Mouse (Mus musculus) granulocyte monocyte progenitor cell, adult 5-6 weeks (primary cell): ENCODE results near the gene Gm12886. TPM values are rescaled to one million over a fixed set of nuclear protein-coding genes. Genes with fewer than 3 reads are reported as not detected.

Experiments used
- ATAC-seq: replicated peaks from 2 replicates; pipeline ENCODE4 v1.8.0; 2016; ENCODE audit warnings: mild to moderate bottlenecking, moderate TSS enrichment, inconsistent platforms; ENCODE audit not compliant: poor library complexity, severe bottlenecking
- total RNA-seq, 2 experiments: library from RNA; stranded (forward) in 1 of 2; stranded (reverse) in 1 of 2; fragments of 200-712, 200-1000 nt in 1 of 2; fragments of >200 nt in 1 of 2; fragmentation: Nextera tagmentation in 1 of 2; gene quantifications; 2 replicates each; pipeline ENCODE4 v1.2.3; 2014 to 2017

Gene Gm12886
- total RNA-seq (2014; fragmentation: Nextera tagmentation) (not detected in 2 replicates), total RNA-seq (2017) (not detected in 2 replicates)

GRCm38 (mm10) chr4:121422999-121423398 lies at the start of gene Gm12886:
Gene Gm12886, minus strand, starts transcription at chr4:121423099.
- ATAC-seq: no peak

Other genes starting within 250 kb of the Gm12886 start
- gene Rlf, start 208.0 kb downstream of the Gm12886 start, total RNA-seq (2014; fragmentation: Nextera tagmentation): 9.4 and 11.3 TPM in 2 replicates
- 23.1 and 23.7 TPM in 2 replicates for gene Rlf, start 208.0 kb downstream of the Gm12886 start, total RNA-seq (2017)
- not detected in 2 replicates for gene Gm12888, start 98.2 kb downstream of the Gm12886 start, total RNA-seq (2014; fragmentation: Nextera tagmentation)
- gene Gm12888, start 98.2 kb downstream of the Gm12886 start, total RNA-seq (2017): not detected in 2 replicates
- gene Gm12887, start 199.0 kb upstream of the Gm12886 start, total RNA-seq (2014; fragmentation: Nextera tagmentation): not detected in 2 replicates
- not detected in 2 replicates for gene Gm12887, start 199.0 kb upstream of the Gm12886 start, total RNA-seq (2017)